Mouse (Mus musculus): ENCODE results near the gene Gpr146. TPM values are rescaled to one million over a fixed set of nuclear protein-coding genes. Genes with fewer than 3 reads are reported as not detected.

Gene Gpr146
- polyA plus RNA-seq, 1 experiment: 11.7 TPM

DNA sequence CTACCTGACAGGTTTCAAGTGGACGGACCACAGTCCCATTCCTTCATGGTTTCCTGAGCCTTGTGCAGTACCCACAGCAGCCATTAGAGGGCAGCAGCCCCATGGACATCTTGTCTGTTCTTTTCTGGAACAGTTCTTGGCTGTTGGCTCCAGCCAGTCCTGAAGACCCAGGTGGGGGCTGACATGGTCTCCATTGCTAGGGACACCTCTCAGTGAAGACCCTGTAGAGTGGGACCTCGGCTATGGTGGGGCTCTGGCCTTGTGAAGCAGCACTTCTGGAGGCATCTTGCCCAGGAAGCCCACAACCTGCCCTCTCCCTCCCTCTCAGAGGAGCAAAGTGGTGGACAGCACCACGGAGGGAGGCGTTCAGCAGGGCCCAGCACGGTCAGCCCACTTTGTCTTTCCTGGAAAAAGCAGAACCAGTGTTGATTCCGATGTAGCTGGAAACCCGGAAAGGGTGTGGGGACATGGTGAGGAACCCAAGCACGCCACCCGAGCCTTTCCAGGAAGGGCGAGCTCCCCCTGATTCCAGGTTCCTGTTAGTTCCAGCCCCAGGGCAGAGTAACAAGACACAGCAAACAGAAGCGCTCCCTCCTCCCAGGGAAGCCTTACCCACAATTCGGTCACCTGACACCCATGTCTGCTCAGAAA is 13.1 kb upstream of the Gpr146 start:
- no peak for TF ChIP-seq MAX (IDR thresholded peaks at IDR 0.05; ENCODE audit: low read depth)
- no peak for TF ChIP-seq POLR2AphosphoS2 (IDR thresholded peaks at IDR 0.05; ENCODE audit: insufficient read length, low read depth)
- no peak for TF ChIP-seq USF1 (IDR thresholded peaks at IDR 0.05; ENCODE audit: low read depth)
- no peak for TF ChIP-seq TCF12 (IDR thresholded peaks at IDR 0.05; ENCODE audit: insufficient read depth, poor library complexity, severe bottlenecking)
- no peak for TF ChIP-seq REST (IDR thresholded peaks at IDR 0.05; ENCODE audit: insufficient read depth, insufficient read length)
- no peak for TF ChIP-seq TCF3 (IDR thresholded peaks at IDR 0.05; ENCODE audit: insufficient read length, low read depth)
- no peak for TF ChIP-seq MYOD1 (IDR thresholded peaks at IDR 0.05; ENCODE audit: control insufficient read depth in 1 of 3, insufficient read length in 2 of 3, low read depth in 2 of 3)
- TF ChIP-seq SRF (IDR thresholded peaks at IDR 0.05; ENCODE audit: control insufficient read depth, insufficient read length, low read depth): no peak
- no peak for TF ChIP-seq MYOG (IDR thresholded peaks at IDR 0.05; ENCODE audit: control insufficient read depth in 1 of 3, insufficient read depth in 1 of 3, insufficient read length in 2 of 3, low read depth in 2 of 3)
- no peak for TF ChIP-seq POLR2A (IDR thresholded peaks at IDR 0.05; ENCODE audit: insufficient read length, low read depth)
- TF ChIP-seq CEBPB (IDR thresholded peaks at IDR 0.05; ENCODE audit: insufficient read depth, poor library complexity, severe bottlenecking): no peak
- TF ChIP-seq E2F4 (IDR thresholded peaks at IDR 0.05; ENCODE audit: insufficient read depth): no peak
- no peak overlapping the region for H3K4me3 ChIP-seq
- H3ac ChIP-seq (ENCODE audit: control insufficient read depth, insufficient read length): no peak overlapping the region
- peak overlapping the region; percentile 19 for H3K4me2 ChIP-seq (ENCODE audit: low read depth)
- no peaks in the 10 kb centered on the region for H3K79me2 ChIP-seq (ENCODE audit: control insufficient read depth, insufficient read depth)
- no peaks in the 10 kb centered on the region for H3K27me3 ChIP-seq (ENCODE audit: control insufficient read depth, insufficient read depth, insufficient read length)
- no peaks in the 10 kb centered on the region for H3K36me3 ChIP-seq (ENCODE audit: control insufficient read depth, insufficient read depth)

DNA sequence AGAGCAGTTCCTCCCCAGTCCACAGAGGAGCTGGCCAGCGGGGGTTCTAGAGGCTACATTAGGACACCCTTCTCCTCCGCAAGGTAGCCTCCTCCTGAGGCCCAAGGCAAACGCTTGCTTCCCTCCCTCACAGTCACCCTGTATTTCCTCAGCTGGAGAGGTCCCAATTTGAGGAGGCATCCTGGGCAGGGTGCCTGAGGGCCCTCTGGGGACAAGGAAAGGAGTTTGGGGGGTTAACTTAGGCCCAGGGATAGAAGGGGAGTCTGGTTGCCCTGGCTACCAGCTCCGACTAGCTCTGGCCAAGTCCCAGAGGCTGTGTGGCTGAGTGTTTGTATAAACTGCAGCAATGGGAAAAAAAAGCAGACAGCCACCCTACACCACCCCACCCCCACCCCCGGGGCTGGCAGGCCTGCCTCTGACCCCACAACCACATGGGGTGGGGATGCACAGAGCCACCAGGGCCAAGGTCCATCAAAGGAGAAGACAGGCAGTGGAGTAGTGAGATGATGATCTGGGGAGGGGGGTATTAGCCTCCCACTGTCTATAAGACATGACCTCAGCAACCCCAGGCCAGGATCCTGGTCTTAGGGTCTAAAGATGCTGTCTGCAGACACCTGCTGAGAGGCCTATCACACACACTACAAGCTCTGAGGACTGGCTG is 12.5 kb upstream of the Gpr146 start:
- TF ChIP-seq CEBPB (IDR thresholded peaks at IDR 0.05; ENCODE audit: insufficient read depth, poor library complexity, severe bottlenecking): no peak
- no peak for TF ChIP-seq POLR2A (IDR thresholded peaks at IDR 0.05; ENCODE audit: insufficient read length, low read depth)
- no peak for TF ChIP-seq REST (IDR thresholded peaks at IDR 0.05; ENCODE audit: insufficient read depth, insufficient read length)
- TF ChIP-seq USF1 (IDR thresholded peaks at IDR 0.05; ENCODE audit: low read depth): no peak
- TF ChIP-seq MAX (IDR thresholded peaks at IDR 0.05; ENCODE audit: low read depth): no peak
- no peak for TF ChIP-seq SRF (IDR thresholded peaks at IDR 0.05; ENCODE audit: control insufficient read depth, insufficient read length, low read depth)
- no peak for TF ChIP-seq E2F4 (IDR thresholded peaks at IDR 0.05; ENCODE audit: insufficient read depth)
- no peak for TF ChIP-seq MYOG (IDR thresholded peaks at IDR 0.05; ENCODE audit: control insufficient read depth in 1 of 3, insufficient read depth in 1 of 3, insufficient read length in 2 of 3, low read depth in 2 of 3)
- TF ChIP-seq TCF12 (IDR thresholded peaks at IDR 0.05; ENCODE audit: insufficient read depth, poor library complexity, severe bottlenecking): no peak
- TF ChIP-seq POLR2AphosphoS2 (IDR thresholded peaks at IDR 0.05; ENCODE audit: insufficient read length, low read depth): no peak
- TF ChIP-seq MYOD1 (IDR thresholded peaks at IDR 0.05; ENCODE audit: control insufficient read depth in 1 of 3, insufficient read length in 2 of 3, low read depth in 2 of 3): no peak
- no peak for TF ChIP-seq TCF3 (IDR thresholded peaks at IDR 0.05; ENCODE audit: insufficient read length, low read depth)
- Histone ChIP-seq H3K36me3 (ENCODE audit: control insufficient read depth, insufficient read depth) (no peaks in the 10 kb centered on the region), H3K4me2 (ENCODE audit: low read depth) (peak overlapping the region; percentile 19), H3K27me3 (ENCODE audit: control insufficient read depth, insufficient read depth, insufficient read length) (no peaks in the 10 kb centered on the region), H3ac (ENCODE audit: control insufficient read depth, insufficient read length) (no peak overlapping the region), H3K79me2 (ENCODE audit: control insufficient read depth, insufficient read depth) (no peaks in the 10 kb centered on the region), H3K4me3 (no peak overlapping the region)

DNA sequence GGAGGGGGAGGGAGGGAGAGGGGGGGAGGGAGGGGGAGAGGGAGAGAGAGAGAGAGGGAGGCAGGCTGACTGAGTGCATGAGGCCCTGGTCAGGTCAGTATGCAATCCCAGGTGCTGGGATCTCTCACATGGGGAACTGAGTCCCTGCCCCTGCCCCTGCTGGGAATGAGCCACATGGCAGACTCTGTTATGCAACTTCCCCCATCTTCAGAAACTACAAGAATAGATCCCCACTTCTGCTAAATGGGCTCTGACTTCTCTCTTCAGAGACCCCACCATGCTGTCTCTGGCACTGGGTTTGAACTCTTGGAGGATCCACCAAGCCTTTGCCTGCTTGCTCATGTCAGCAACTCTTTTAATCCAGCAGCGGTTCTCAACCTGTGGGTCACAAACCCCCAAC is 11.7 kb upstream of the Gpr146 start:
- TF ChIP-seq TCF3 (IDR thresholded peaks at IDR 0.05; ENCODE audit: insufficient read length, low read depth): no peak
- no peak for TF ChIP-seq USF1 (IDR thresholded peaks at IDR 0.05; ENCODE audit: low read depth)
- TF ChIP-seq E2F4 (IDR thresholded peaks at IDR 0.05; ENCODE audit: insufficient read depth): no peak
- no peak for TF ChIP-seq MYOG (IDR thresholded peaks at IDR 0.05; ENCODE audit: control insufficient read depth in 1 of 3, insufficient read depth in 1 of 3, insufficient read length in 2 of 3, low read depth in 2 of 3)
- TF ChIP-seq TCF12 (IDR thresholded peaks at IDR 0.05; ENCODE audit: insufficient read depth, poor library complexity, severe bottlenecking): no peak
- TF ChIP-seq SRF (IDR thresholded peaks at IDR 0.05; ENCODE audit: control insufficient read depth, insufficient read length, low read depth): no peak
- no peak for TF ChIP-seq MAX (IDR thresholded peaks at IDR 0.05; ENCODE audit: low read depth)
- no peak for TF ChIP-seq CEBPB (IDR thresholded peaks at IDR 0.05; ENCODE audit: insufficient read depth, poor library complexity, severe bottlenecking)
- no peak for TF ChIP-seq POLR2AphosphoS2 (IDR thresholded peaks at IDR 0.05; ENCODE audit: insufficient read length, low read depth)
- no peak for TF ChIP-seq MYOD1 (IDR thresholded peaks at IDR 0.05; ENCODE audit: control insufficient read depth in 1 of 3, insufficient read length in 2 of 3, low read depth in 2 of 3)
- no peak for TF ChIP-seq POLR2A (IDR thresholded peaks at IDR 0.05; ENCODE audit: insufficient read length, low read depth)
- TF ChIP-seq REST (IDR thresholded peaks at IDR 0.05; ENCODE audit: insufficient read depth, insufficient read length): no peak
- Histone ChIP-seq H3K4me2 (ENCODE audit: low read depth) (no peak overlapping the region), H3K27me3 (ENCODE audit: control insufficient read depth, insufficient read depth, insufficient read length) (no peaks in the 10 kb centered on the region), H3K4me3 (no peak overlapping the region), H3K79me2 (ENCODE audit: control insufficient read depth, insufficient read depth) (no peaks in the 10 kb centered on the region), H3K36me3 (ENCODE audit: control insufficient read depth, insufficient read depth) (no peaks in the 10 kb centered on the region), H3ac (ENCODE audit: control insufficient read depth, insufficient read length) (no peak overlapping the region)

DNA sequence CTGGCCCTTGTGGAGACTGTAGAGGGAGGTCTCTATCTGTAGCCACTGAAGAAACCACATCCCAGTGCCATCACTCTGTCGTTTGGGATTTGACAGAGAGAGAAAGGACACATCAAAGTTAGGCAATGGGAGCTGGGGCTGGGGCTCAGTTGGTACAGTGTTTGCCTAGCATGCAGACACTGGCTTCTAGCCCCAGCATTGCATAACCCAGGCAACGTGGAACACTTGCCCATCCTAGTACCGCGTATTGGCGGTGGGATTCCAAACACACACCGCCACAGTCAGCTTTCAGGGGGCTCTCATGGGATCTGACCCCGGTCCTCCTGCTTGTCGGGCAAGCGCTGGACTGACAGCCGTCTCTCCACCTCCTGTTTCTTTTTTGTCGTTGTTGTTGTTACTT is 11.0 kb upstream of the Gpr146 start:
- H3K4me2 ChIP-seq (ENCODE audit: low read depth): no peak overlapping the region
- no peaks in the 10 kb centered on the region for H3K36me3 ChIP-seq (ENCODE audit: control insufficient read depth, insufficient read depth)
- no peak for TF ChIP-seq E2F4 (IDR thresholded peaks at IDR 0.05; ENCODE audit: insufficient read depth)
- TF ChIP-seq TCF3 (IDR thresholded peaks at IDR 0.05; ENCODE audit: insufficient read length, low read depth): no peak
- TF ChIP-seq MYOG (IDR thresholded peaks at IDR 0.05; ENCODE audit: control insufficient read depth in 1 of 3, insufficient read depth in 1 of 3, insufficient read length in 2 of 3, low read depth in 2 of 3): no peak
- no peak for TF ChIP-seq POLR2AphosphoS2 (IDR thresholded peaks at IDR 0.05; ENCODE audit: insufficient read length, low read depth)
- no peak for TF ChIP-seq MYOD1 (IDR thresholded peaks at IDR 0.05; ENCODE audit: control insufficient read depth in 1 of 3, insufficient read length in 2 of 3, low read depth in 2 of 3)
- TF ChIP-seq TCF12 (IDR thresholded peaks at IDR 0.05; ENCODE audit: insufficient read depth, poor library complexity, severe bottlenecking): no peak
- no peak for TF ChIP-seq USF1 (IDR thresholded peaks at IDR 0.05; ENCODE audit: low read depth)
- no peak for TF ChIP-seq SRF (IDR thresholded peaks at IDR 0.05; ENCODE audit: control insufficient read depth, insufficient read length, low read depth)
- TF ChIP-seq REST (IDR thresholded peaks at IDR 0.05; ENCODE audit: insufficient read depth, insufficient read length): no peak
- no peak for TF ChIP-seq MAX (IDR thresholded peaks at IDR 0.05; ENCODE audit: low read depth)
- no peak for TF ChIP-seq POLR2A (IDR thresholded peaks at IDR 0.05; ENCODE audit: insufficient read length, low read depth)
- TF ChIP-seq CEBPB (IDR thresholded peaks at IDR 0.05; ENCODE audit: insufficient read depth, poor library complexity, severe bottlenecking): no peak
- no peak overlapping the region for H3K4me3 ChIP-seq
- H3K27me3 ChIP-seq (ENCODE audit: control insufficient read depth, insufficient read depth, insufficient read length): no peaks in the 10 kb centered on the region
- no peak overlapping the region for H3ac ChIP-seq (ENCODE audit: control insufficient read depth, insufficient read length)
- no peaks in the 10 kb centered on the region for H3K79me2 ChIP-seq (ENCODE audit: control insufficient read depth, insufficient read depth)
